Mouse (Mus musculus): ENCODE results near the gene Anapc1.

The Anapc1 gene

DNA sequence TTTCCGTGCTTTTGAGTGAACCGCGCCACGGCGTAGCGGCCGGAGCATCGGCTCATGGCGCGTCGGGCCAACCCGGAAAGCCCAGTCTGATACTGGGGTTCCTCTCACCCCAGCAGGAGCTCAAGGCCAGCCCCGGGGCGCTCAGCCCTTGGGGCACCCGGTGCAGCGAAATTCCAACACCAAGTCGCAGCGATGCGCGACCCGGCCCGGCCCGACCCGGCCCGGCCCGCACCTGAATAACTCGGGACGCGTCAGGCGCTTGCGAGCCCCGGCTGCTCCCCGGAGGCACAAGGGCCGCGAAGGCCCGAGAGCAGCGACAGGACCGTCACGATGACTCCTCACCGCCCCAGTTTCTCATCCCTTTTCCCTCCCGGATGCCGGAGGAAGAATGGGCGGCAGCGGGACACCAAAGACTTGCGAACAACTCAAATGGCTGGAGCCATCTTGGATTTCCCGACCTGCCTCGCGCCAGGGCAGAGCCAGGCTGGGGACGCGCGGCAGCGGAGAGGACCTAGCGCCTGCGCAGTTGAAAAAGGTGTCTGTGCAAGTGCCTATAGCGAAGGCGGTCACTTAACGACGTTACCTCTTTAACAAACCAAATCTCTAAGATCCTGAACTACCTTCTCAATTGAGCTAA is at the start of gene Anapc1:
Gene Anapc1, minus strand, starts transcription at position 471 of the 637 bp plus-strand sequence.
- in situ Hi-C loops (cut with MboI, MseI): no loop called here

DNA sequence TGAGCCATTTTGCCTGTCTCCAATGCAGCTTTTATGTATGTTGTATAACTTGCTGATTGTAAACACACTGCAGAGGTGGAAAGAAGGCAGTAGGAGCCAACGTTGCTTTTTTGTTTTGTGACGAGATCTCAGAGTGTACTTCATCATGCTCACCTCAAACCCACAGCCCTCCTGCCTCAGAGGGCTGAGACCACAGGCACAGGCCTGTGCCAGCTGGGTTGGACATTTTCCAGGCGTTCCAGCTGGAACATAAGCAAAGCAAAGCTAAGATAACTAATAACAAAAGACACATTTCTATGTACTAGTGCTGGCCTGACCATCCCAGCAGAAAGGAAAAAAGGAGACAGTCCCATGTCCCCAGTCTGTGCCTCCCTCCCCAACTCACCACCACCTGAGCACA is 47.9 kb upstream of the Anapc1 start:
- in situ Hi-C loops (cut with MboI, MseI): no loop called here

DNA sequence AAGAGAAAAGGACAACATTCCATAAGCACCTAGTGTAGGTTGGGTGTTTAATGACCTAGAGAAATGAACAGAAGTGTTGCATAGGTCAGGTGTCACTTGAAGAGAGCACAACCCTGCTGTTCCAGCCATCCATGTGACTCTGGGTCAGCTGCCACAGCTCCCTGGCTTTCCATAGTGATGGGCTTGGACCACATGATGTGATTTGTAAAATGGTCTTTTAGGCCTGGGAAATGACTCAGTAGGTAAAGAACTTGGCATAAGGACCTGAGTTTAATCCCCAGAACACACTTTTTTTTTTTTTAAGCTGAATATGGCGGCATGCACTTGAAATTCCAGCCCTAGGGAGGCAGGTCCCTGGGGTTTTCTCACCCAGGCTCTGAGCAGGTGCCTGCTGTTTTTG is 44.8 kb upstream of the Anapc1 start:
- in situ Hi-C loops (cut with MboI, MseI): no loop called here

DNA sequence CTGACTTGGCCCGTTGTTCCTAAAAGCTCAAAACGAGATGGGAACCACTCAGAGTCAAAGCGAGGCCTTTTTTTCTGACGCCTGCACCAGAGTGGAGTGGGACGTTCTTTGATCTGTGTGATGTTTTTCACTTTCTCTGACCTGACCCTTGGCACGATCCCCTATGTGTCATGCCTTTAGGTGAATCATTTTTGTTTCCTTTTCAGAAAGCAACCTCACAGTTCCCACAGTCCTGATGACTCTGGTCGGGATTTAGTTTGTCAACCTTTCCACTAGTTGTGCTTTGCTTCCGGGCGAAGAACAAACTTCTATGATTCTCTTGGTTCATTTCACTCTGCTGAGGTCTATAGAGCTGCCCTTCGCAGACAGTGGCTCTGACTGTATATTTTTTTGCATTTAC is 44.3 kb upstream of the Anapc1 start:
- in situ Hi-C loops (cut with MboI, MseI): no loop called here

DNA sequence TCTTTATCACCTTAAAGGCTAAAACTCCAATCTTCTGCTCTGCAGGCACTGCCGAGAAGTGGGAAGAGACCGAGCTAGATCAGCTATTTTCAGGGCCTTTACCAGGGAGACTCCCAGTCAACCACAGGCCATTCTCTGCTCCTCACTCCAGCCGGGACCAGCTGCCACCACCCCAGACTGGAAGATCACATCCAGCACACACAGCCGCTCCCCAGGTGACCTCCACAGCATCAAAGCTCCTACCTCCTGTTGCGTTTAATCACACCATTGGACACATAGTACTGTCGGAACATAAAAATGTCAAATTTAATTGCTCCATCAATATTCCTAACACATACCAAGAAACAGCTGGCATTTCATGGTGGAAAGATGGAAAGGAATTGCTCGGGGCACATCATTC is 42.0 kb upstream of the Anapc1 start:
- in situ Hi-C loops (cut with MboI, MseI): loop anchor here in 1 of 2 experiments (10.0 kb wide), 1 partner anchor 316 kb away; the partner anchor contains the start of gene Vinac1

DNA sequence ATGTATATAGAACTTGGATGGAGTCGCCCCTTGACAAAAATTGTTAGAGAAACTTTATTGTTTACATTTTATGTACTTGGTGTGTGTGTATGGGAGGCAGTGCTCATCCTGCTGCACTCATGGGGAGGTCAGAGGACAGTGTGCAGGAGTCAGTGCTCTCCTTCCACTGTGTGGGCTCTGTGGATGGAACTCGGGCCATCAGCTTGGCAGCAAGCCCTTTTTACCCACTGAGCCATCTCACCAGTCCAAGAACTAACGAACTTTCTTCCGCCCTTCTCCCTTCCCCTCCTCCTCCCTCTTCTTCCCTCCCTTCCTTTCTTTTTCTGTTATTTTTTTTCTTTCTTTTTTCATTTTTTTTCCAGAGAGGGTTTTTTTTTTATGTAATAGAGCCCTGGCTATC is 40.9 kb upstream of the Anapc1 start:
- in situ Hi-C loops (cut with MboI, MseI): loop anchor here in 1 of 2 experiments (10.0 kb wide), 1 partner anchor 317 kb away; the partner anchor contains the start of gene Vinac1

DNA sequence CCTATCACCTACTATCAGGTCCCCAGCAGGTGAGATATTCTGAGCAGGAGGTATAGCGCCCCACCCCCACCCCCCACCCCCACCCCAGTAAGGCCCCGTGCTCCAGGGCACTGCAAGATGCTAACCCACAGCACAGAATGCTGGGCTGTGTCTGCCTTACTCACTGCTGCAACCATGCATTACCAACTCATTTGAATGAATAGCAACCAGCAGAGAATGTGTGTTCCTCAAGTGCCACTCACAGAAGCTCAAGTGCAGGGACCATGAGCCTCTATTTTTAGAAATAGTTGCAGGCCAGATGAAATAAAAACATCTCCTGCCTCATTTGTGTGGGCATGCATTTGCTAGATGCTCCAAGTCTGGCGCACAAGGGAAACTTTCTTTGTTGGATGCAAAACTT is 40.4 kb upstream of the Anapc1 start:
- in situ Hi-C loops (cut with MboI, MseI): loop anchor here in 1 of 2 experiments (10.0 kb wide), 1 partner anchor 317 kb away; the partner anchor contains the start of gene Vinac1

DNA sequence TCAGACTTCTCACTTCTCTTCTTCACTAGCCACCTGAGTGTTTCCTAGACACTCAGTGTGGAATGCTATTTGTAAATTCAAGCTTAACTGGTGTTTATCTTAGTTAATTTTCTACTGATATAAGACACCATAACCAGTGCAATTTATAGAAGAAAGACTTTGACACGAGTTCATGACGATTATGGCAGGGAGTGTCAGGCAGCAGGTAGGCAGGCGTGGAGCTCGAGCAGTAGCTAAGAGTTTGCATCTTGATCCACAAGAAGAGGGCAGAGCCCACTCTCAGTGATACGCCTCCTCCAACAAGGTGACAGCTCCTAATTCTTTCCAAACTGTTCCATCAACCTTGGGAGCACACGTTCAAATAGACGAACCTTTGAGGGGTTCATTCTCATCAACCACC is 39.4 kb upstream of the Anapc1 start:
- in situ Hi-C loops (cut with MboI, MseI): loop anchor here in 1 of 2 experiments (10.0 kb wide), 1 partner anchor 318 kb away; the partner anchor contains the start of gene Vinac1

DNA sequence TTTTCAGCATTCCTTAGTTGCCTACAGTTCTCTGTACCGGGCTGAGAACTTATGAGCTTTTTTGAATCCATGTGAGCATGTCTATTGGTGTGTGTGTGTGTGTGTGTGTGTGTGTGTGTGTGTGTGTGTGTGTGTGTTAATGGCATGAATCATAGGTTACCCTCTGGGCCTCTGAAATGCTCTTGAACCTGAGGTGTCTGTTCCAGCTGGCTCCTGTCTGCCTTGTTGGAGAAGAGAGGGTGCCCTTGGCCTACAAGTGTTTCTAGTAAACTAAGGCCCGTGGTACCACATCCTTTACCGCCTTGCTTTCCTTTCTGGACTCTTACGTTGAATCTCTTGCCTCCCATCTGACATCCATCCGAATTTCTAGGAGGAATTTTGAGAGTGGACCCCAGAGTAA is 38.9 kb upstream of the Anapc1 start:
- in situ Hi-C loops (cut with MboI, MseI): loop anchor here in 1 of 2 experiments (10.0 kb wide), 1 partner anchor 319 kb away; the partner anchor contains the start of gene Vinac1

DNA sequence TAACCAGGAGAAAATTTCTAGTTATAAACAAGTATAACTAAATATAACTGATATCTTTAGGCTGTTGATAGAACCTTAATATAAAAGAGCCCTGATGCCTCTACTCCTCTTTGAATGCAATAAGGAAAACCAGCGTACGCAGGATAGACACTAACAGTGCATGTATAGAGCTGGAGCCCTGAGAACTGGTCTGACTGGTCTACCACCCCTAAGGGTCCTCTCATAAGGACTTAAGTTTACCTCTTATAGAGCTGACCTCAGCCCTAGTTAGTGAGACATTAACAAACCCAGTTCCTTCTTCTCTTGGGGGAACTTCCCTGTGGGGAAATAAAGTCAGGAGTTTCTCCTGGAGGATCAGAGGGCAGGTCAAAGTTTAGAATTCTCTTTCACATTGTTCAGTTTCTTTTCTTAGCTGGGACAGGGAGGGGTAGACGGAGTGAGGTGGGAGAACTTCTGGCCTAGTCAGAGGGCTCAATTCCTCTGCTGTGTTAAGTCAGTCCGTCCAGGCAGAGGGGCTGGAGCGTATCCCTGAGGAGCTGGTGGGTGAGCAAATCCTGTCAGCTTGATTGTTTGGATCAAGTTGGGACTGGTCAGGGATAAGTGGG is 35.0 kb upstream of the Anapc1 start:
- in situ Hi-C loops (cut with MboI, MseI): loop anchor here in 1 of 2 experiments (10.0 kb wide), 1 partner anchor 323 kb away; the partner anchor contains the start of gene Vinac1

DNA sequence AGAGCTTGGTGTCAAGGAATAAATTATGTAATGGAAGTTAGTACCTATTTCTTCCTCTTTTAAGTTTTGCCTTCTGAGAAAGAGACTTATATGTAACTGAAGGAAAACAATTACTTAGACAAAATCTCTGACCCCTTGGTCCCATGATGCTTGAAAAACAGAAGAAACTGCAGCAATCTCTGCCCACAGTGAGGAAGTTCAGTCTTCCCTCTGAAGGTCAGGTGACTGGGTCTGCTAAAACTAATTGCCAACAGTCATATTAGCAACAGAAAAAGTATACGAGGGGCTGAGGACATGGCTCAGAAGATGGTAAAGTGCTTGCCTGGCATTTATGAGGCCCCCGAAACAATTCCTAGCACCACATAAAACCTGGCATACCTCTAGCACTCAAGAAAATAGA is 32.2 kb upstream of the Anapc1 start:
- in situ Hi-C loops (cut with MboI, MseI): no loop called here

DNA sequence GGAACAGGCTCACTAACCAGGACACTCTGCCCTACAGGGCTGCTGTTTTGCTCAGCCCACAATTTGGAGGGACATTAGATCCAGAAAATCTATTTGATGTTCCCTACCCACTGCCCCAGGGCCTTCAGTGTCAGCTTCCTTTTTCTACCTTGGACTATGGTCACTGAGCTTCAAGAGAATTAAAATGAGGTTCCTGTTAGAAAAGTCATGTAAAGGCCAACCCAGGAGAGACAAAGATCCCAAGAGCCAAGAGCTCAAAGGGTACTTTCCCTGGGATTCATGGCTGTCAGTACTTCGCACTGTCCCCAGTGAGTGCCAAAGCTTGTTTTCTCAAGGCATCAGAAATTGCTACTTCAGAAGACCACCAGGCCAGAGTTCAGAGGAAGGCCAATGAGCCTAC is 28.8 kb upstream of the Anapc1 start:
- in situ Hi-C loops (cut with MboI, MseI): no loop called here

DNA sequence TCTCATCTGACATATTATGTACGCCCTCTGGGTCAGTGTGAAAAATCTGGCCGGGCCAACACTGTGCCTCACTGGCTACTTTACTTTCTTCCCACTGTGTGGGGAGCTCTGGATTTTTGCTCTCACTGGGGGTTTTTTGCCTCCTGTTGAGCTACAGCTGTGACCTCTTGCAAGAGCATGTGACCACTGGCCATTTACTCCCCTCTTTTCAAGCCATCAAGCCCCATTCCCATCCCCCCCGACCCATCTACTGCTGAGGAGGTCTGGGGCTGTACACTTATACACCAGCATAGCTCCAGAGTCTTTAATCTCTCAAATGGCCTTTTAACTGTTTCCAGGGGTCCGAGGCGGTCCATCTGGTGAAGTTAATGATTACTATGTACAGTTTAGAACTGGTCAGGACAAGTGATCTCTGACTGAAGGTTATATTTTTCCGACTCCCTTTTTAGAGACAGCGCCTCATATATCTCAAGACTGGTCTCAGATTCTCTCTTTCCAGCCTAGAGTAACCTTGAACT is 27.6 kb upstream of the Anapc1 start:
- in situ Hi-C loops (cut with MboI, MseI): loop anchor here in 1 of 2 experiments (5.0 kb wide), 1 partner anchor 88 kb away; no protein-coding TSS in a partner anchor

DNA sequence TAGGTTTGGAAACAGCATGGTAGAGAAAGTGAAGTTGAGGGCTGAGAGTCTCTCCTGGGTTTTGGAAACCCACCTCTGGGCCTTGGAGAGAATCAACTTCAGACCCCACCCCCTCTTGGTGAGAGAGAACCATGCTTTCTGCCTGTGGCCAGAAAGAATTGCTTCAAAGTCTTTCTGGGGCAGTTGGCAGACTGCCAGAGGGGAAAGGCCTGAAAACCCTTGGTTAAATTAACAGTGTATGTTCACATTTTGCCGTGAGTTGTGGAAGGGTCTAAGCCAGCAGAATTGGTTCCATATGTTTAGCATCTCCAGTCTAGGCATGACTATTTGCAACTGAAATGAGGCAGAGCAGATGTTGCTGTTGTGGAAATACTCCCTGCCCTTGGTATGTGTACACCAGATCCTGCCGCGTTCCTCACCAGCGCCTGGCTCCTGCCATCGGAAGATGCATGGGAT is 26.4 kb upstream of the Anapc1 start:
- in situ Hi-C loops (cut with MboI, MseI): loop anchor here in 1 of 2 experiments (5.0 kb wide), 1 partner anchor 89 kb away; no protein-coding TSS in a partner anchor

DNA sequence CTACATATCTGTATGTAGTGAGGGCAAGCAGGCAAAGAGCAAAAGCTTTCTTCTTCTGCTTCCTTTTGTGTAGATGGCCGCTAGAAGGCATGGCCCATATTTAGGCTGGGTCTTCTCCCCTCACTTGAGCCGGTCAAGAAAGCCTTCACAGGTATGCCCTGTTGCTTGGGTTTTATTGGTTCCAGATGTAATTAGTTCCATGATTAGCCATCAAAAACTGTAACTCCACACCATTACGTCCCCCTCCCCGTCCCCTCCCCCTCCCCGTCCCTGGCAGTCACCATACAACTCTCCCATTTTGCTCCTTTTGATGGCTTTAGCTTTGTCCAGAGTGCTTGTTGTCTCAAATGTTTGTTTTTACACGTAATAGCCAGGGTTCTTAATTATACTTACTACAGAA is 25.7 kb upstream of the Anapc1 start:
- in situ Hi-C loops (cut with MboI, MseI): loop anchor here in 1 of 2 experiments (5.0 kb wide), 1 partner anchor 89 kb away; no protein-coding TSS in a partner anchor

DNA sequence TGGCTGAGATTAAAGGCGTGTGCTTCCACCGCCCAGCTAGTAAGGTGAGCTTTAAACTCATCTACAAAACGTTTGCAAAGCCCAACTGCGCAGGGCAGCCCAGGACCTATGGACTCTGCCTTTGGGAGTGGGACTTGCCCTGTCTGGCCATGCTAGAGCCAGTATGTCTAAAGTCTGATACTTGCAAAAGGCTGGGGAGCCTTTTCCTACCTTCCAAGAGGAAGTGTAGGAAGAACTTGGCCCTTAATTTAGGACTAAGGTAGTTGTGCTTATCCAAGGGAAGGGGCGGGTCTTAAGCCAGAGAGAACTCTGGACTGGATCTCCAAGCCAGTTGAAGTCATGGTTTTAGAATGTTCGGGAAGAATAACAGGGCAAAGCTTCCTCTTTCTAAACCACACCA is 23.4 kb upstream of the Anapc1 start:
- in situ Hi-C loops (cut with MboI, MseI): loop anchor here in 1 of 2 experiments (5.0 kb wide), 1 partner anchor 92 kb away; no protein-coding TSS in a partner anchor

DNA sequence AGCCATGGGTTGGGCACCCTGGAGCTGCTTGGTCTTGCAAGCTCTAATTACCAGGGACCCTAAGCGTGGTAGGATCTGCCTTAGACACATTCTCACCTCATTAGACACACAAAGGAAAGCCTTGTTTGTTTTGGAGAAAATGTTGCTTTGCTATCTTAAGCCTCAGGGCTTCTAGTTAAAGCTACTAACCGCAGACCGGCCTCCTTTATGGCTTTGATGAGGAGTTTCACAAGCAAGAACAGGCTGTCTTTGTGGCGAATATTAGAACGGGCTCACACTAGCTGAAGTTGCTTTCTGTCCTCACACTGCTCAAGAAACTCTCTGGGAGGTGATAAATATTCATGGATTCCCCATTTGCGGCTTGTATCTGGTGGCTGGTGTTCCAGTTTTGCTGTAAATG is 22.1 kb upstream of the Anapc1 start:
- in situ Hi-C loops (cut with MboI, MseI): no loop called here

DNA sequence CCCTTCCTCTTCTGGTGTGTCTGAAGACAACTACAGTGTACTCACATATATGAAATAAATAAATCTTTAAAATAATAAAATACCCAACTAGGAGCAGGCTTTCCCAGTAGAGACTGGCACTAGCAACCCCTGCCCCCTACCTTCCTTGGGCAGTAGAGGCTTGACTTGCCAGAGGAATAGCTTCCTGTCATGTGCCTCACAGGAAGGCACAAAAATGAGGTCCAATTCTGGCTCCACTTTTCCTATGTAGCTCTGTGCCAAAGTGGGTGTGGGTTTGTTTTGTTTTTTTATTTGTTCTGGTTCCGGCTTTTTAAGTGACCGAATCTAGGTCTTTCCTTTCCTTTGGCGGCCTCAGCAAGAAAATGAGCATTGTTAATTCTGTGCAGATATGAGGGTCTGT is 17.3 kb upstream of the Anapc1 start:
- in situ Hi-C loops (cut with MboI, MseI): no loop called here

DNA sequence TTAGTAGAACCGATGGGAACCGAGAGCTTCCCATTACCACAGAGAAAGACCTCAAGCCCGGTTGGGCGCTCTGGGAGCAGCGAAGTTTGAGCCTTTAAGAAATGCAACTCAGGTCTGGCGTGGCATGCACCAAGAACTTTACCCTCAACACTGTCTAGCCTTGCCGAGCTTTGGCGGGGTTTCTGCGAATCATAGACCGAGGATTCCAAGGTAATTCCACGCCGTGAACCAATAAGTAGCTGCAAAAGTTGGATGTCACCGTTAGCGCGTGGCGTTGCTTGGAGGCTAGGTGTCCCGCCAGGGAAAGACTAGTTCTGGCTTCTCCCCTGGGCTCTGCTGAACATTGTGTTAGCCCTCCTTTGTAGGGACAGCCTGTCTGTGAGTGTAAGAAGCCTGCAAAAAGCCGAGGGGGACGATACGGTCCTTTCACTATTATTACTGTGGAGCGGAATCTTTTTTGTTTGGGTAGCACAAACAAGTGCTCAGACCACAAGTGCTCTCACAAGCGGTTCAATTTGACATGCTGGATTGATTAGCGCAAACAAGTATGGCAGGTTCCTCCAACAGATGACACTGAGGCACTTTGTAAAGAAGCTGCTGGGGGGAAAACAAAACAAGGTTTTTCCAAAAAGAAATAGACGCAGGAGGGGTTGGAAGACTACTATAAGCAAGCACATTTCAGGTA is 12.2 kb upstream of the Anapc1 start:
- in situ Hi-C loops (cut with MboI, MseI): loop anchor here (5.0 to 10.0 kb wide), 3 partner anchors 48 to 205 kb away; partner anchors contain the start of gene Tmem87b (in 2 of the 2)

DNA sequence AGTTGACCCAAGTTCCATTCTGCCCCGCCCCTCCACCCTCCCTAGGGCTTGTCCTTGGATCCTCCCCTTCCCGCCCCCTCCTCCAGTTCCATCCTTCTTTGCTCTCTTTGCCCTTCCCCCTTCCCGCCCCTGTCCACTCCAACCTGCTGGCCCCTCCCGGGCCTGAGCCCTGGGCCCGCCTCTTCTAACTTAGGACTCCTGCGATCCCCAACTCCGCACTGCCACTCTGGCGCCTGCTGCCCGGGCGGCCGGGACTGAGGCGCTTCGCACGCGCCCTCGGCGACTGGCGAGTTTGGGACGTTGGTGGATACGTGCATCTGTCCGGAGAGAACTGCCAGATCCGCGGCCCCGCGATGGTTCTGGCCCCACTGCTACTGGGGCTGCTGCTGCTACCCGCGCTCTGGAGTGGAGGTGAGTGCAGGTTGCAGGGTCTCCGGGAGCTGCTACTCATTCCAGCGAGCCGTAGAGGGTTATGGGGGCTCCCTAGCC is 11.5 kb upstream of the Anapc1 start, which contains the start of gene Mertk:
Gene Mertk, plus strand, starts transcription at position 264 of the 489 bp plus-strand sequence.
- in situ Hi-C loops (cut with MboI, MseI): loop anchor here (5.0 to 10.0 kb wide), 3 partner anchors 49 to 206 kb away; partner anchors contain the start of gene Tmem87b (in 2 of the 2)

DNA sequence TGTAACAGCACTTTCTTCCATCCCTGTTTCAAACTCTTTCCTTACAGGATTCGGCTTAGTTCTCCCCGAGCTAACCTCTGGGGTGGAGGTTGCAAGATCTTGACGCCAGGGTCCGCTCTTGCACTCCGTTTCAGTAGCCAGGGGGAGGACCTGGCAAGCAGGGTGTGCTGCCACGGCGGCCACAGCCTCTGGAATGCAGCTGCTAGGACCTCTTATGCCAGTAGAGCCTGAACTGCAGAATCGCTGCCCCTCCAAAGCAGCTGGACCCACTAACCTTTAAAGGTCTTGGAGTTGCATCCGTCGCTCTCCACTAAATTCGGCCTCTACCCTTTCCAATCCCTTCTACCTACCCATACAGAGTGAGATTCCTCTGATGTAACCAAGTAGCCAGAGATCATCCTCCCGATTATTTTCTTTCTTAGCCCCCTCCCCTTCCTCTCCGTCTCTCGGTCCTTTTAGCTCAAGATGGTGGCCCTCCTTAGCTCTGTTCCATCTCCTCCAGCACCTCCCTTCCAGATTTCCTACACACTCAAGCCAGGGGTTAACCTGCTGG is 11.0 kb upstream of the Anapc1 start:
- in situ Hi-C loops (cut with MboI, MseI): loop anchor here (5.0 to 10.0 kb wide), 3 partner anchors 49 to 207 kb away; partner anchors contain the start of gene Tmem87b (in 2 of the 2)

Data from T-helper 17 cell (primary cell).